Mouse (Mus musculus) T-helper 1 cell (primary cell): ENCODE data around the gene Kif5a.
"Not testable (repeated sequence)": the region's sequence is repeated elsewhere in the genome, so short reads cannot be mapped to it uniquely, and the experiment has no call there.

Experiments used
- in situ Hi-C: fragments of 300-600 bp; cut with MboI, MseI; formaldehyde crosslinking; loops from one replicate; pipeline ENCODE4 v1.15.1; 2025; ENCODE audit warnings: high pct_unique_total_duplicates

Kif5a gene

DNA sequence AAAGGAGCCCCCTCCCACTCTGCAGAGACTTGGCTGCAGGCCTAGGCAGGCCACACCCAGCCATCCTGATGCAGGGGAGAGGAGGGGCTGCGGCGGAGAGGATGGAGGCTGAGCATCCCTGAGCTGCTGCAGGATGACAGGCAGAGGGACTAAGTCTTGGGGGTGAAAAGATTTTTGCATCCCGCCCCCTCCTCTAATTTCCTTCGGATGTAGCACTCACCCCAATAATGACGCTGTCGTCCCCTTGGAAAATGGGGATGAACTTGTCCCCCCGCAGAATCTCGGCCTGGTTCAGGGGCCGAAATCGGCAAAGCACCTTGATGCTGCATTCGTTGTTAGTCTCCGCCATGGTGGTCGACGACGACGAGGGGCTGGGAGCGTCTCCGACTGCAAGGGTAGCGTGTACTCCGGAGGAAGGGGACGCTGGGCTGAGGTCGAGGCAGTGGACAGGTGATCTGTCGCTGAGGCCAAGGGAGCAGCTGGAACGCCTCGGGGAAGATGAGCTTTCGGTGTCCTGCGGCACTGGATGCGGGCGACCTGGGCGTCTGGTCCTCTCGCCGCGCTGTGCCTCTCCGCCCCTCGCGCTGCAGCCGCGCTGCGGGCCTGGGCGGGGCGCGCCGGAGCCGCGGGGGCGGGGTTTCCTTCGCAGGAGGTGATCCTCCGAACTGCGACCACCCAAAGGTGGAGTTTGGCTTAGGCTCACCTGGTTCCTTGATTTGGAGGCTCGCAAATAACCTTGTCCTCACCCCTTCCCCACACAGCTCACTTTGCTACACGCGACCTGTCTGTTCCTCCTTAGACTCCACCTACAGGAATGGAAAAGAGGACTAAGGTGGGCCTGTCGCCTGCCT, at the start of gene Kif5a:
Gene Kif5a (minus strand): TSS at position 801 of the 851 bp plus-strand sequence.
- in situ Hi-C loops, result no loop called here

- in situ Hi-C loops, result no loop called here
These were observed 49.7 kb upstream of the Kif5a start for GRCm38 (mm10) chr10:127312858-127313257.

- in situ Hi-C loops, result no loop called here
These were observed 49.2 kb upstream of the Kif5a start for GRCm38 (mm10) chr10:127312356-127312676.

- in situ Hi-C loops, result no loop called here
These were observed 48.6 kb upstream of the Kif5a start, which contains the start of gene Mars for GRCm38 (mm10) chr10:127311476-127312355. Mars (minus strand) TSS chr10:127311786.

- in situ Hi-C loops, result no loop called here
These were observed 47.7 kb upstream of the Kif5a start for GRCm38 (mm10) chr10:127310523-127311475.

- in situ Hi-C loops, result not testable (repeated sequence)
These were observed 46.0 kb upstream of the Kif5a start for GRCm38 (mm10) chr10:127309167-127309566.

DNA sequence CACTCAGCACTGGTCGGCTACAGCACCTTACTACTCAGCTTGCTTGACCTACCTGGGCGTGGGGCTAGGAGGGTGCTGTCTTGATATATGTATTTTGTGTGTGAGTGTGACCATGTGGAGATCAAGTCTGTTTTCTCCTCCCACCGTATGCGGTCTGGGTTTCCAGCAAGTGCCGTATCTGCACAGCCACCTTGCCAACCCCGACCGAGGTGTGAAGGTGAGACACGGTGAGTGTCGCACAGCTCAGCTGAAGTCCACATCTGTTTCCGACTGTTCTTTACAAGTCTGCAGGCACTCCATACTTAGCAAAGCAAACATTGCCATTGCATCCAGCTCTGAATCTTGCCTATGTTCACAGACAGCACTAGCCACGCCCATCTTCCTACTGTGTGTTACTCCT, 40.0 kb upstream of the Kif5a start:
- in situ Hi-C loops, result no loop called here

DNA sequence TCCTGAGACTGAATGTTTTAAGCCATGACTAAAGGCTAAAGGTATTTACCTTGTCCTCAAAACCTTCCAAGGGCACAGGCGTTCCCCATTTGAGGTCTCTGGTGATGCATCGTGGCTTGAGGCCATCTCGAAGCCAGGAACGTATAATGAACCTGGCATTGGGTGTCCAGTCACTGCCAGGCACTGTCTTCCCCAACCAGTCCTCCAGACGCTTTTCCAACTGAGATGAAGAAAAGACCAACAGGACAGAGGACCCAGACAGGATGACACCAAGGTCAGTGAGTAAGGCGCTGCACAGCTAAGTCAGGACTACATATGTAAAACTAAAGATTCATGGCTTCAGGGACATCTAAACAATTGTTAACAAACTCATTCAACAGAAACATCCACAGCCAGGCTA, 37.2 kb upstream of the Kif5a start:
- in situ Hi-C loops, result no loop called here

DNA sequence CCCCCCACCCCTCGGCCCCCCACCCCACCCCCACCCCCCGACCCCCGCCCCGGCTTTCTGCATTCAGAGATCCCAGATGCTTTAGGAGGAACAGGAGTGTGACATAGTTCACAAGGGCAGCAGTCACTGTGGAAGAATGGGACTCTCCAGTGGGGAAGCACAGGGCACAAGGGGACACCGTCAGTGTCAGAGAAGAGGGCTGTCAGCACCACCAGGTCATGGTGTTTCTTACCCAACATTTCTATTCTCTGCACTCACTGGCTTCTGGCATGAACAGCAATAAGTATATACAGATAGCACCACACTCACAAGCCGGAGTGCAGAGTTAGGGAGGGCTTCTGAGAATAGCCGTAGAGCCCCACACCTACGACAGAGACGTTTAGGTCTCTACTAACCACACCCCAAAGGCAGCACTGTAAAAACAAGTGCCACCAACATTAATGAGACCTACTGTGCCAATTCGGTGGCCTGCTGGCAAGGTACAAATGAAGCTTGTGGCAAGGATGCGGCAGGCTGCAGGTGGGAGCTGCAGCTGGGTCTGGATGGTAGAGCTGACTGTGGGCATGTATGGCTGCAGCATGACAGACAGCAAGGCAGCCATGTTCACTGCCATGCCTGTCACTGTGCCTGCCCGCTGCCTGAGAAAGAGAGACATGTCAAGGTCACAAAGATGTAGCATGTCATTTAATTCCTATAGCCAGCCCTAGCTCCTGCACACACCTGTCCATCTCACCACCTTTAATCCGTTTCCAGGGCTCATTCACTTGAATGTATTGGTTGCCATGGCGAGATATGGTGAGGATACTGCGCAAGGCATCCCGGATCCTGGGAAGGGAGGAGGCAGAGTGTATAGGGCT, 34.1 kb upstream of the Kif5a start:
- in situ Hi-C loops, result no loop called here

- in situ Hi-C loops, result no loop called here
These were observed 33.0 kb upstream of the Kif5a start for GRCm38 (mm10) chr10:127295986-127296794.

- in situ Hi-C loops, result no loop called here
These were observed 31.9 kb upstream of the Kif5a start for GRCm38 (mm10) chr10:127294895-127295510.

DNA sequence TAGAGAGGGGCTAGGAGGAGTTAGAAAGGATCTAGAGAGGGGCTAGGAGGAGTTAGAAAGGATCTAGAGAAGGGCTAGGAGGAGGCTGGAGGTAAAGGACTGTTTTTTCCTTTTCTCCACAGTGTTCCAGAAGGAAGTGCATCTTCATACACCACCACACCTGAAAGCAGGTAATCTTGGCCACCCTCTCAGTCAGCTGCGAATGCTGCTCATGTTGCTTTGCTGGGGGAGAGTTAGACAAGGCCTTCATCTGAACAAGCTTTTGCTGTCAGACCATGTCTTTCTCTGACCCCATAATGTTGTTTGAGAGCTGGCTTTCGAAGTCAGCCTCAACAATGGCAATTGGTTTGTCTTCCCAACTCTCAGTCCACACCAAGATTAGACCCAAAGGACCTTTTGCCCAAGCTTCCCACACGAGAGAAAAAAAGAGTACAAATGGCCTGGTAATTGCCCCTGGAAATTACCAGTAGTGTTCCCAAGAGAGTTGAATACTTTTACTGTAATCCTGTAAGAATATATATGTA, 30.5 kb upstream of the Kif5a start:
- in situ Hi-C loops, result no loop called here

DNA sequence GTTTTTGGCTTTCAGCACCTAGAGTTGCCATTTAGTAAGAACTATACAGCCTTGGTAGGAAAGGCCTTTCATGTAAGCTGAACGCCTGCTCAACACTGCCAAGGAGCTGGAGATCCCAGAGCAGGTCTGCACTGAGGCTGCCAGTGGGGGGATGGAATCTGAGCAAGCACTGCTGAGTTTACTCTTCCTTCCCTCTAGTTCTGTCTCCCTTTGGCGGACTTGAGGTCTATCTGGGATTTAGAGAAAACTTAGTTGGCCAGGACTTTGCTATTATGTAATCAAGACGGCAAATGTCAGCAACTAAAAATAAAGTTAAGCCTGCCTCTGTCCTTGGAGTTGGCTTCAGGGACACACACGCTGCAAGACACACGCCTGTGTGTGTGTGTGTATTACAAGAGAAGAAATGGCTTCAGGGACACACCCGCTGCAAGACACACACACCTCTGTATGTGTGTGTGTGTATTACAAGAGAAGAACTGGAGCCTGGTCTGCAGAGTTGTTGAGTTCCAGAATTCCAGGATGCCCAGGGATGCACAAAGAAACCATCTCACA, 29.9 kb upstream of the Kif5a start:
- in situ Hi-C loops, result no loop called here

- in situ Hi-C loops, result no loop called here
These were observed 28.9 kb upstream of the Kif5a start for GRCm38 (mm10) chr10:127291881-127292638.

DNA sequence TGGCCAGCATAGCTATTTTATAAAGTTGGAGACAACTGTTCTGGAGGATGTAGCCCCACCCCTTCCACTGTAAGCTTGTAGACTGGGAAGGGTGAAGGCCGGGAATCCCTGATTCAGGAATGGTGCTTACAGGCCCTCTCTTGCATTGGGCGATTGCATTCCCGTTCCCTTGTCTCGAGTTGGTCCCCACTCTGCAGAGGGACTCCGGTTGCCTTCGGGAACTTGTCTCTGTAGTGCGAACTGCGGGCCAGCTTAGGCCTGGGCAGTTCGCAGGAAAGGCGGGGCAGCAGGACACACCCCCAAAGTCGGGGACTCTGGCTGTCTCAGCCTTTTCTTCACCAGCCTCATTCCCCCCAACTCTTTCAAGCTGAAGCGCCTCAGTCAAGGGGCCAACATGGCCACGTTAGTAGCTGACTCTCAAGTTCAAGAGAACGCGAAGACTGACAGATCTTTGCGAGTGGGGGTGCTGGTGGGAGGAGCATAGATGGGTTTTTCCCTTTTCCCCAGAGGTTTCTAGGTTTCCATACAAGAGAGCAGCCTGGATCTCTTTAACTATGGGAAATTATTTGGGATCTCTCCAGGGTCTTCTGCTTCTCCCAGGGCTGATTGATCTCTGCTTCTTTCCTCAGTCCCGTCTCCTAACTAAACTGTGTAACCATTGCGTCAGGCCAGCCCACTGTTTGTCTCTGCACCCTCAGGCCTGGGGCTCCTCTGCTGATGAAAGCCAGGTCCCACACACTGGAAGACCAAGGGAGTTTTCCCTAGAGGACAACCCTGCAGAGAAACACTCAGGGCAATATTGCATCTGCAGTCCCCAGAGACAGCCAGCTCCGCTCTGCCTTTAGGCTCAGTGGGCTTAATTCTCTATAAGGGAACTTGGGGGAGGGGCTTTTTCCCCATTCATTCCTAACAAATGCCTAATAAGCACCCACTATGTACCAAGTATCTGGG, 28.1 kb upstream of the Kif5a start:
- in situ Hi-C loops, result no loop called here

GRCm38 (mm10) chr10:127290307-127290929, 27.3 kb upstream of the Kif5a start:
- in situ Hi-C loops, result no loop called here
